Mouse (Mus musculus) effector memory CD4-positive, alpha-beta T cell, adult 7 months (primary cell): Measurements from ENCODE around the gene Emx2. TPM values are rescaled to one million over a fixed set of nuclear protein-coding genes. Genes with fewer than 3 reads are reported as not detected.

Experiments
- polyA plus RNA-seq: library from polyadenylated mRNA; unstranded; fragments of 100-300 nt; shearing (Covaris generic); gene quantifications from one replicate; pipeline ENCODE4 v1.2.1, GENCODE M21; 2017

The Emx2 gene
- polyA plus RNA-seq: not detected

GRCm38 (mm10) chr19:59457951-59458742 lies at the start of gene Emx2:
TSS of gene Emx2 (plus strand) at chr19:59458372.

Other genes with a start within 250 kb of the Emx2 start
- not detected for gene Kcnk18, start 239.2 kb upstream of the Emx2 start, polyA plus RNA-seq
- 3.6 TPM for gene Slc18a2, start 197.5 kb upstream of the Emx2 start, polyA plus RNA-seq
- 128 TPM for gene Rps12-ps3, start 136.1 kb upstream of the Emx2 start, polyA plus RNA-seq
- gene Pdzd8, start 112.6 kb upstream of the Emx2 start, polyA plus RNA-seq: 38.2 TPM